Mouse (Mus musculus) hindbrain, embryonic 11.5 days (tissue): ENCODE measurements around the gene Gstm5. TPM values are rescaled to one million over a fixed set of nuclear protein-coding genes. Genes with fewer than 3 reads are reported as not detected.
A peak's percentile ranks its signal among the peaks of the same experiment; 100 is the strongest.

Experiments
- ATAC-seq: fragments of 200-750 bp; cut with Nextera tagmentation; 2 replicates; pipeline ENCODE4 v1.8.0; 2017; ENCODE audit warnings: mild to moderate bottlenecking, moderate TSS enrichment, moderate library complexity; ENCODE audit not compliant: low FRiP score
- DNase-seq: peaks from one replicate; pipeline ENCODE4 v3.0.0-alpha.2; 2015; ENCODE audit warnings: low spot score
- H3K27ac ChIP-seq: fragments of 300-500 bp; sonication (generic); 2 replicates; pipeline ENCODE4 v1.5.1; 2014; ENCODE audit warnings: mild to moderate bottlenecking, low read depth, low read length
- H3K27me3 ChIP-seq: fragments of 300-500 bp; sonication (generic); 2 replicates; pipeline ENCODE4 v1.6.1; 2014; ENCODE audit warnings: mild to moderate bottlenecking, low read length, moderate library complexity, mixed read lengths; ENCODE audit not compliant: control insufficient read depth, insufficient read depth
- H3K36me3 ChIP-seq: fragments of 300-500 bp; sonication (generic); 2 replicates; pipeline ENCODE4 v1.6.1; 2014; ENCODE audit warnings: mild to moderate bottlenecking, low read length, moderate library complexity, mixed read lengths; ENCODE audit not compliant: control insufficient read depth, insufficient read depth
- H3K4me1 ChIP-seq: fragments of 300-500 bp; sonication (generic); replicated peaks from 2 replicates; pipeline ENCODE4 v1.6.1; 2014; ENCODE audit warnings: low read length, mixed read lengths; ENCODE audit not compliant: control insufficient read depth, insufficient read depth
- H3K4me2 ChIP-seq: fragments of 300-500 bp; sonication (generic); replicated peaks from 2 replicates; pipeline ENCODE4 v1.6.1; 2014; ENCODE audit warnings: mild to moderate bottlenecking, low read depth, low read length
- H3K4me3 ChIP-seq: fragments of 300-500 bp; sonication (generic); 2 replicates; pipeline ENCODE4 v1.5.1; 2014; ENCODE audit warnings: low read depth, low read length
- H3K9ac ChIP-seq: fragments of 300-500 bp; sonication (generic); 2 replicates; pipeline ENCODE4 v1.6.1; 2014; ENCODE audit warnings: low read depth, low read length
- H3K9me3 ChIP-seq: fragments of 300-500 bp; sonication (generic); 2 replicates; pipeline ENCODE4 v1.6.1; 2016; ENCODE audit warnings: low read length; ENCODE audit not compliant: control insufficient read depth
- WGBS: fragments of 180-500 bp; shearing (Covaris S2); extraction: QIAGEN DNeasy Blood & Tissue Kit; methylation state at CpG from one replicate; pipeline ENCODE4 v1.1.7; 2014; 5-methylcytosine and 5-hydroxymethylcytosine counted together
- polyA plus RNA-seq: library from polyadenylated mRNA; unstranded; fragments of >200 nt; fragmentation: Nextera tagmentation; extraction: Ambion mirVana; gene quantifications from 2 replicates; pipeline ENCODE4 v1.2.1, GENCODE M21; 2014

The Gstm5 gene
- polyA plus RNA-seq: 236 and 261 TPM in 2 replicates

DNA sequence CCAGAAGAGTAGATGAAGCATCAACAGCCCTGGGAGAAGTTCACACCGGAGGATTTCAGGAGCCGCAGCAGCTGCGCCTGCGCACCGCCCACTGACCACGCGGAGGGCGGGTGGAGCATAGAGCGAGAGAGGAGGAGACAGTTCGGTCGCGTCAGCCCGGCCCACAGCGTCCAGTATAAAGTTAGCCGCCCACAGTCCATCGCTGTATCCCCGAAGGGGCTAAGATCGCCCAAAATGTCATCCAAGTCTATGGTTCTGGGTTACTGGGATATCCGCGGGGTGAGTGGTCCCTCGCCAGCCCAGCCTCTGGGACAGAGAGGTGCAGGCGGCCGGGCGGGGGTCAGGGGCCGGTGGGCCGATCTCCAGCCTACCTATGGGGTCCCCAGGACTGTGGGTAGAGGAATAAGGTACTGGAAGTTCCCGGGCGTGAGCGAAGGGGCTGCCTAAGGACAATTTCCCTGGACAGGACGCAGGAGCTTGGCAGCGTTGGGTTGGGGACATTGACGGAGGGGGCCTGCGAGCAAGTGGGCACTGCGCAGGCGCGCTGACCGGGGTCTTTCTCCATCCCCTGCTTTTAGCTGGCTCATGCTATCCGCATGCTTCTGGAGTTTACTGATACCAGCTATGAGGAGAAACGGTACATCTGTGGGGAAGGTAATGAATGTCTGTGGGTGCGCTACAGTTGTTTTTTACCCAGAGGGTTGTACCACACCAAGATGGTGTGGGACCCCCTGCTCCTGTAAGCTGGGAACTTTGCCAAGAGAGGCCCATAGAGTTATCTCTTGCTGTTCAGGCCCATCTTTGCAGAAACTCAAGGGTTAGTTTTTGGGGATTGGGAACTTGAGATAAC is at the start of gene Gstm5:
Gene Gstm5 (plus strand): TSS at position 102 of the 850 bp plus-strand sequence.
- Histone ChIP-seq H3K9me3 (no peaks in the 10 kb centered on the region), H3K4me1 (no peaks in the 10 kb centered on the region), H3K9ac (peak within 1 kb of the TSS; percentile 83), H3K4me2 (peak within 1 kb of the TSS; percentile 80), H3K36me3 (no peaks in the 10 kb centered on the region), H3K27ac (0 out of 2 replicates have a peak within 1 kb of the TSS, but pooled peaks have one; percentile 42), H3K27me3 (no peaks in the 10 kb centered on the region), H3K4me3 (peak within 1 kb of the TSS; percentile 77)
- WGBS: 6% methylated on average over 40 of the region's 40 CpGs
- peak; percentile 89 for DNase-seq
- peak; percentile 94 for ATAC-seq

DNA sequence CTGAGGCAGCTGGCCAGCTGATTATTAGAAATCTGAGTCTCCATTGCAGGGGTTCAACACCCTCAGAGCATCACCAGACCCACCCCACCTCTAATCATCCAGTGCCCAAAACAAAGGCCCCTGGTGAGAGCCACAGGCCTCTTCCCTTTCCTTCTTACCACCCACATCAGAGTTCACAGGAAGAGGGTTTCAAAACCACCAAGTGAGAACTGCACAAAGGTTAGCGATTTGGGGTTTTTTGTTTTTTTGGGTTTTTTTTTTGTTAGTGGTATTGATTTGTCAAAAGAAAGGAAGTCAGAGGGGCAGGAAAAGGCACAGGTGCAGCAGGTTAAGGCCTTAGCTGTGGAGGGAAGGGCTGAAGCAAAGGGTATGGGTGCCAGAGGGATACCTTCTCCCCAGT is 49.4 kb upstream of the Gstm5 start:
- Histone ChIP-seq H3K4me2 (no peak overlapping the region), H3K9me3 (no peaks in the 10 kb centered on the region), H3K4me3 (no peak overlapping the region), H3K9ac (no peak overlapping the region), H3K27me3 (no peaks in the 10 kb centered on the region), H3K36me3 (no peaks in the 10 kb centered on the region), H3K27ac (no peak overlapping the region), H3K4me1 (peaks cover 8% of the 10 kb centered on the region; the same call in 1 of the 2 replicates)
- 89% methylated on average over 1 of the region's 1 CpGs for WGBS
- ATAC-seq (no peak), DNase-seq (no peak)

DNA sequence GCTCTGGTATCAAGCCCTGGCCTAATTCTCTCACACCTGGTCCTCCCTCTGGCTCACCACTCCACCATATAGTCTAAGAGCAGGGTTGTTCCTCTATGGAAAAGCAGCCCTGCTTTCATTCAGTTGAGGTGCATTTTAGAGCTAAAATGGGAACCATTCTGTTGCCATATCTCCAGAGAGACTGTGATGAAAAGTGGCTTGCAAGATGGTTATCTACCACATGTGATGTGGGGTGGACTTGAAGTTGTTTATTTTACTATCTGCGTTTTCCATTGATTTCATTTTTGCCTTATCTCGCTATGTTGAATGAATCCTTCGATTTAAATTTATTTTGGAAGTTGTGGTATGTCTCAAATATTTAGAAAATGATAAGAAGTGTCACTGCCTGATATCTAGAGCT is 48.8 kb upstream of the Gstm5 start:
- no peak overlapping the region for H3K4me2 ChIP-seq
- no peaks in the 10 kb centered on the region for H3K36me3 ChIP-seq
- DNase-seq (no peak), ATAC-seq (no peak)
- no peak overlapping the region for H3K9ac ChIP-seq
- H3K4me3 ChIP-seq: no peak overlapping the region
- no peaks in the 10 kb centered on the region for H3K27me3 ChIP-seq
- no peaks in the 10 kb centered on the region for H3K9me3 ChIP-seq
- H3K27ac ChIP-seq: no peak overlapping the region
- H3K4me1 ChIP-seq: peaks cover 8% of the 10 kb centered on the region; the same call in 1 of the 2 replicates
- 89% methylated on average over 3 of the region's 3 CpGs for WGBS

DNA sequence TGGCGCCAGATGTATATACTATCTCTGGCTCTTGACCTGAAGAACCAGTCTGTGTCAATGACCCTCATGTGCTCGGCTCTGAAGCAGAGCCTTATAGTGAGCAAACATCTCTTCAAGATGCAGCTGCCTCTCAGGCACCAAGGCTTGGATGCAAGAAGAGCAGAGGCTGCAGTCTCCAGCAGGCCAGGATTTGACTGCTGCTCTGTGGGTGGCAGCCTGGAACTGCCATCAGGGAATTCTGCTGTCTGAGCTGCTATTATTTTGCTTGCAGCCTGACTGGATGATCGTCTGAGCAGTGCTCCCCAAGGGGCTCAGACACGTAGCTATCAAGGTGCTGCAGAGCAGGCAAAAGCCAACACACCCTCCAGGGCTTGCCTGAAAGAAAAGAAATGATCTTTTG is 47.5 kb upstream of the Gstm5 start:
- no peak overlapping the region for H3K9ac ChIP-seq
- no peak overlapping the region for H3K4me2 ChIP-seq
- no peaks in the 10 kb centered on the region for H3K9me3 ChIP-seq
- H3K4me1 ChIP-seq: peaks cover 8% of the 10 kb centered on the region; the same call in 1 of the 2 replicates
- DNase-seq (no peak), ATAC-seq (no peak)
- WGBS: 47% methylated on average over 4 of the region's 4 CpGs
- no peak overlapping the region for H3K4me3 ChIP-seq
- no peaks in the 10 kb centered on the region for H3K27me3 ChIP-seq
- H3K27ac ChIP-seq: no peak overlapping the region
- no peaks in the 10 kb centered on the region for H3K36me3 ChIP-seq

DNA sequence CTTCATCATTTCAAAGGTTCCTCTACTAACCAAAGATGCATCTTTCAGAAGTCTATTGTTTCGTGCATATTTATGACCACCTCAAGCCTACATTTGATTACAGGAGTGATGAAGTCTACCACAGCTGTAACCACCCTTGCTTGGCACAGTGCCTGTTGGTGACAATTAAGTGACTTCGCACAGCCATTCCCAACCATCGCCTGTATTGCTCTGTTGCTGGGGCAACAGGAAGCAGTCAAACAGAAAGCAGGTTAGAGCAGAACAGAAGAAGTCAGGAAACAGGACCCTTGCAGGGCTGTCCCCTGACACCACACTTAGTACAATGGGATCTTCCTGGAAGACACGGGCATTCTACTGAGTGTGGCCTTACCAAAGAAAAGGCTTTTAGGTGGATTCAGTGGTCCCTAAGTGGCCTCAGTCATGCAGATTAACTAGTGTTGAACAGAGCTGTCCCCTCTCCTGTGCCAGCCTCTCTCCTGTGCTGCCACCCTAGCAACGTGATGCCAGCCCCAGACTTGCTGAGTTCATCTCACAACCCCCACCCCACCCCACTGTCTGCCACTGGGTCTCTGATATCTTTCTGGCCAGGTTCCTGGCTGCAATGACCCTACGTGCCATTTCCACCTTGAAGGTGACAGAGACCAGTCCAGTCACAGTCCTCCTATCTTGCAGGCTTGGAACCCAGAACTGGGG is 46.5 kb upstream of the Gstm5 start:
- no peaks in the 10 kb centered on the region for H3K27me3 ChIP-seq
- no peak overlapping the region for H3K4me3 ChIP-seq
- H3K4me2 ChIP-seq: no peak overlapping the region
- H3K9ac ChIP-seq: no peak overlapping the region
- no peak overlapping the region for H3K27ac ChIP-seq
- H3K9me3 ChIP-seq: no peaks in the 10 kb centered on the region
- H3K36me3 ChIP-seq: no peaks in the 10 kb centered on the region
- DNase-seq (no peak), ATAC-seq (no peak)
- H3K4me1 ChIP-seq: peaks cover 8% of the 10 kb centered on the region; the same call in 1 of the 2 replicates
- WGBS: 60% methylated on average over 6 of the region's 6 CpGs

DNA sequence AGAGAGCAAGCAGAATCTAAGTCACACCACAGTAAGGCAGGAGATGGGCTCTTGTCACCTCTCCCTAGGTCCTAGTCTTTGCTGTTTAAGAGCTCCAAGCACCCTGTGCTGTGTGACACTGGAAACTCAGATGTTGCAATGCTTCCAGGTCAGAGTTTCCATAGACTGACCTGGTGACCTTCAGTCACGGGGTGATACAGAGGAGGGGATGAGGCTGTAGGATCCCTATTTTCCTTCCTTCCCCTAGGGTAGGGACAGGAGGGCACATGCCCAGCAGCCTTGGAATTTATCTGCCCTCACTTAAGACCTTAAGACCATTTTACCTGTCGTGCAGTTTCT is 46.0 kb upstream of the Gstm5 start:
- Histone ChIP-seq H3K27me3 (no peaks in the 10 kb centered on the region), H3K9me3 (no peaks in the 10 kb centered on the region), H3K9ac (no peak overlapping the region), H3K4me3 (no peak overlapping the region), H3K4me2 (no peak overlapping the region), H3K27ac (no peak overlapping the region), H3K4me1 (peaks cover 8% of the 10 kb centered on the region; the same call in 1 of the 2 replicates), H3K36me3 (no peaks in the 10 kb centered on the region)
- WGBS: 78% methylated on average over 2 of the region's 2 CpGs
- no peak for ATAC-seq
- DNase-seq: no peak

DNA sequence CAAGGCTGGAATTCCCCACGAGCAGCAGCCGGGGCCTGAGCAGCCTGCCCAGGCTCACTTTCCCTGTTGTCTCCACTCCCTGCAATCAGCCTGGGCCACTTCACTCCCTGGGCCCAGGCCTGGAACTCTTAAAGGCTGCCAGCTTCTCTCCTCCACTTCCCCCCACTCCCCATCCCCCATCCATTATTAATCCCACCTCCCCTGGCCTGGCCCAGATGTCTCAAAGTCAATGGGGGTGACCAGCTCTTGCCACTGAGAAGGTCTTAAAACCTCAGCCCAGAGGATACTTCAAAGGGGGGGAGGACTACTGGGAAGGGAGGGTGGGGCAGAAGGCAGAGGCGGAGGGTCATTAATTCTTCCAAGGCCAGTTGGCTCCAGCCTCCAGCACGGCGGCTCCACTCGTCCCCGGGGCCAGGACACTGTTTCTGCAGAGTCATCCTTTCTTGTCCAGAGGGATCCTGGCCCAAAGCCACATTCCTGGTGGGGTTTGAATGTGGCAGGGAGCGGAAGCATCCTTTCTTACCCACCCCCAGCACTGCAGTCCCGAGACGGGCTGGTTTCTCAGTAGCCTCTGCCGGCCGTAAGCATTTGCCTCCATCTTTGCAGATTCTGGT is 45.1 kb upstream of the Gstm5 start:
- H3K4me1 ChIP-seq: peaks cover 8% of the 10 kb centered on the region; the same call in 1 of the 2 replicates
- no peaks in the 10 kb centered on the region for H3K36me3 ChIP-seq
- H3K4me3 ChIP-seq: no peak overlapping the region
- WGBS: 21% methylated on average over 12 of the region's 12 CpGs
- ATAC-seq: peak; percentile 50
- peak overlapping the region; percentile 14 for H3K4me2 ChIP-seq
- 0 out of 2 replicates have a peak overlapping the region, but pooled peaks have one; percentile 8 for H3K9ac ChIP-seq
- no peaks in the 10 kb centered on the region for H3K9me3 ChIP-seq
- no peaks in the 10 kb centered on the region for H3K27me3 ChIP-seq
- H3K27ac ChIP-seq: no peak overlapping the region
- peak; percentile 48 for DNase-seq

DNA sequence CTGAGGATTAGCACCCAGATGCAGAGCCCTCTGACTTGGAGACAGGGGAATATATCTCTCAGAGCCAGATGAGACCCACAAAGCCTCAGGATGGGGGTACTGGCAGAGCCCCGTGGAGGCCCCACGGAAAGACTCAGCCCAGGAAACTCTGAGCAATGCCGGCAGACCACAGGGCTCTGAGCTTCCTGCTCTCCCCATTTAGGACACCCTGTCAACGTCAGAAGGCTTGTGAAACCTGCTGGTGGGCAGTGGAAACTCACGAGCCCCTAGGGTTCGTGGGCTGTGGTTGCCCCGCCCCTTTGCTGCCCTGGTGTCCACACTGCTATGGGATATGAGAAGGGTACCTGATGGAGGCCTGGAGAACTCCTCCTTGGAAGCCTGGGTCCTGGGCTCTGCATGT is 42.8 kb upstream of the Gstm5 start:
- Histone ChIP-seq H3K4me1 (peaks cover 8% of the 10 kb centered on the region; the same call in 1 of the 2 replicates), H3K36me3 (no peaks in the 10 kb centered on the region), H3K27ac (no peak overlapping the region), H3K4me2 (no peak overlapping the region), H3K9me3 (no peaks in the 10 kb centered on the region), H3K4me3 (no peak overlapping the region), H3K27me3 (no peaks in the 10 kb centered on the region), H3K9ac (no peak overlapping the region)
- DNase-seq: no peak
- WGBS: 57% methylated on average over 7 of the region's 7 CpGs
- ATAC-seq: no peak
